Mouse (Mus musculus) C2C12 (cell line): Measurements from ENCODE around the gene Fam205c.

Experiments used
- CEBPB ChIP-seq: IDR thresholded peaks from one replicate; pipeline ENCODE4 v1.6.1; 2011; ENCODE audit warnings: low read depth, mild to moderate bottlenecking, control low read depth, moderate library complexity
- CTCF ChIP-seq: IDR thresholded peaks from one replicate; pipeline ENCODE4 v1.5.1; 2011; ENCODE audit not compliant: control insufficient read depth, insufficient read depth, insufficient read length
- FOSL1 ChIP-seq: IDR thresholded peaks from one replicate; pipeline ENCODE4 v1.8.0; 2011; ENCODE audit warnings: mild to moderate bottlenecking, low read length; ENCODE audit not compliant: poor library complexity, insufficient read depth, severe bottlenecking
- MAX ChIP-seq: IDR thresholded peaks from one replicate; pipeline ENCODE4 v1.6.1; 2011; ENCODE audit warnings: mild to moderate bottlenecking, control low read depth
- MYOD1 ChIP-seq: IDR thresholded peaks from one replicate; pipeline ENCODE4 v1.6.1; 2011; ENCODE audit warnings: low read depth; ENCODE audit not compliant: control insufficient read depth, insufficient read length
- MYOG ChIP-seq: IDR thresholded peaks from one replicate; pipeline ENCODE4 v1.6.1; 2011; ENCODE audit not compliant: control insufficient read depth, insufficient read length; ENCODE audit errors: extremely low read depth
- USF1 ChIP-seq: IDR thresholded peaks from one replicate; pipeline ENCODE4 v1.6.1; 2011; ENCODE audit warnings: low read depth, mild to moderate bottlenecking, control low read depth, moderate library complexity

GRCm38 (mm10) chr4:42874134-42874533, at the start of gene Fam205c:
- TF ChIP-seq CTCF (no peak), USF1 (no peak), MAX (no peak), MYOD1 (no peak), MYOG (no peak), CEBPB (no peak), FOSL1 (no peak)
